Mouse (Mus musculus) urinary bladder, postnatal 14 days (tissue): ENCODE measurements around the gene Orc2.

Source experiments
- DNase-seq: peaks from one replicate; pipeline ENCODE4 v3.0.0; 2021; ENCODE audit warnings: low spot score

The Orc2 gene

DNA sequence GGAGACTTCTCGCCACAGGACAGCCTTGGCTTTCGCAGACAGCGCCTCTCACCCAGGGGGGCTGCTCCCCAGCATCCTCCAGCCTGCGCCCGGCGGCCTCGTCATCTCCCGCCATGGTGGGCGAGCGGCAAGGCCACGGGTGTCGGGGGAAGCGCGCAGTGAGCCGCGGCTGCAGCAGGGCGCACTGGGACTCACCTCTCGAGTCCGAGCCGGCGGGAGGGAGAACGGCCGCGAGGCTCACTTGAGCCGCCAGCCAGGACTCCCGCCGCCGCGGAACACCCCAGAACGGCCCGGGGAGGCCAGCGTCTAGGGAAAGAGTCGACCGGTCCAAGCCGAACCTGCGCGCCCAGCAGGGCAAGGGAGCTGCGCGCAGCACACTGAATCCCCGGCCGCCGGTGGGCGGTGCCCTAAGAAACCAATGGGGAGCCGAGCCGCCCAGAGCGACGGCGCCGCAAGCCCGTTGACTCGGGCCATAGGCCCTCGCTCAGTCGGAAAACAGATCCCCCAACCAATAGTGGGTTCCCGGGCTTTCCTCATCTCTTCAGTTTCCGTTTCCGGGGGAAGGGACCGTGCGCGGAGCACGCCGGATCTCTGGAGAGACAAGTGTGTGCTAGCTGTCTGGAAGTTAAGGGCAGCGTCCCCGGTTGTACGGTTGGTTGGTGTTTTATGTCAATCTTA lies at the start of gene Orc2:
Gene Orc2, minus strand, starts transcription at position 533 of the 678 bp plus-strand sequence.
- peak; percentile 91 for DNase-seq

DNA sequence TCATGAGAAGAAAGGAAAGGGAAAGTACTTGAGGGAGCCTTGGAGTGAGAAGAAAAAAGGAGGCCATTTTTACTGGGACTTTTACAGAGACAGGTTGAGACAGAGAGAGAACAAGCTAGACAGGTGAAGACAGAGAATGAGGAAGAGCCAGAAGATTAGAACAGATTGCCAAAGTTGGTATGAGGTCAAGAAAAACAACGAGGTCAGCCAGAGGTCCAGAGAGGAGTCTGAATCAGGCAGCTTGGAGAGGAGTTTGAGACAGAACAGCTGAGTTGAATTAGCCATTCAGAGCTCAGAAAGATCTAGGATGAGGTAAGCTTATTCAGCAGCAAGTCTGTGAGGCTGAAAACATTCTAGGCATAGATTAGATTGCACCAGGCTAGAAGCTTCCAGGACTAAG lies 36.5 kb upstream of the Orc2 start:
- no peak for DNase-seq

DNA sequence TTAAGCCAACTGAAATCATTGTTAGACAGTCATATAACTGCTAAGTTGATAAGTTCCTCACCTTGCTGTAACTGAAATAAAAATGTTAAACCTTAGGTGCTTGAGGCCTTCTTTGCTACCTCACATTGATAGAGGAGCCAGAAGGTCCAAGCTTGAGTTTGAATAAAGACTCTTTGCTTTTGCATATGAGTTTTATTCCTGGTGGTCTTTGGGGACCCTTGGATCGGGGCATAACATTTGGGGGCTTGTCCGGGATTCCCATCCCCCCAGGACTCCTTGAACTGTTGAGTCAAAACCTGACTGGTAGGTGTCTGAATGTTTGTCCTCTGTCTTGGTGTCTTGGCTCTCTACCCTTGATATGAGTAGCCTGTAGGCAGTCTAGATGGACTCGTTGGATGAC lies 2.3 kb upstream of the Orc2 start:
- no peak for DNase-seq

DNA sequence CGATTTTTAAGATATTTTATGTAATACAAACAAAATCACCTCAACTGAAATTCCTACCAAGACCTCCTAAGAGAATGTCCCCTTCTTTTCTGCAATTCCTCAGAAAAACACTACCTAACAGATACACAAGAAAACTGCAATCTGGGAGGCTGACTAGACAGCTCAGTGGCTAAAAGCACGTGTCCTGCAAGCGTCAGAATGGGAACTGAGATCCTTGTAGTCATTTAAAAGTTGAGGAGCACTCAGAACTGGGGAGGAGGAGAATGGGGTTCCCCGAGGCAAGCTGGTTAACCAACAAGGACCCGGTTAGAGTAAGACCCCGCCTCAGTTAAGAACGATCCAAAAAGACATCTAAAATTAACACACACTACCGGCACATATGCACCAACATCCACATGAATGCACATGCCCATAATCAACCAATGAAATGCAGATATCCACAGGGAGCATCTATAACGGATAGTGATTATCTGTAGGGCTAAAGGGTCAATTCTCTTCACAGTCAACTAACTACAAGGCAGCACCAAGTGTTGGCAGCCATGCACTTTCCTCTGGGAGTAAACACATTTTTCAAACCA lies 1.0 kb downstream of the Orc2 start:
- no peak for DNase-seq

DNA sequence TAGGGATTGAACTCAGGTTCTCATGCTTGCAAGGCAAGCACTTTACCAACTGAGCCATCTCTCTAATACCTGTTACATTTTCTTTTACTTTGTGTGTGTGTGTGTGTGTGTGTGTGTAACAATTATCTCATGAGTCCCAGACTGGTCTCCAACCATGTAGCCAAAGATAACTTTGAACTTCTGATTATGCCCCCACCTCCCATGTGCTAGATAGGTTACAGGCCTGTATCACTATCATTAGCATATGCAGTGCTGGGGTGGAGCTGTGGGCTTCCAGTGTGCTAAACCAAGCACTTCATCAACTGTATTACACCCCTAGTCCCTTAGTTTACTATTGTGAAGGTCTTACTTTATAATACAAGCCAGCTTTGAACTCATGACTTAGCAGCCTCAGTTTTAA lies 1.8 kb downstream of the Orc2 start:
- no peak for DNase-seq

DNA sequence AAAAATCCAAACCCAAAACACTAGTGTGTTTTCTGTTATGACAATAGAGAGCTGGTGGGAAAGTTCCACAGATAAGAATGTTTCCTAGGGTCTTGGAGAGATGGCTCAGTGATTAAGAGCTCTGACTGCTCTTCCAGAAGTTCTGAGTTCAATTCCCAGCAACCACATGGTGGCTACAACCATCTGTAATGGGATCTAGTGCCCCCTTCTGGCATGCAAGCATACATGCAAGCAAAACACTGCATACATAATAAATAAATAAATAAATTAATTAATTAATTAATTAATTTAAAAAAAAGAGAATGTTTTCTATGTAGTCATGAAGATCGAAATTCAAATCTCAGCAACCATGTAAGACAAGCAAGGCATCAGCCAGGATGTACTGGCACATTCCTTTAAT lies 6.2 kb downstream of the Orc2 start:
- no peak for DNase-seq

DNA sequence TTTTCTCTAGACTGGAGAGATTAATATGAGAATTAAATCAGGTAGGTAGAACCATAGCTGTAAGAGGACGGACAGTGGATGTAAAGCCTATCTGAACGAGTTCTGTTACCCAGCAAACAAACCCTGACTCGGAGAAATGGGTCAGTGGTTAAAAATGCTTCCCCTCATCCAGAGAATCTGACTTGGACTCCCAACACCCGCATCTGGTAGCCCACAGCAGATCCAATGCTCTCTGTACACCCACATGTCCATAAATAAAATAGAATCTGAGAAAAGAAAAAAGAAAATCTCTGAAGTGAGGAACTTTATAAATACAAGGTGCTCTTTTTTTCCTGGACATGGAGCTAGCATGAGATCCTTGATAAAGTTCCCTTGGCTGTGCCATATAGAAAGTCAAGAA lies 7.2 kb downstream of the Orc2 start:
- no peak for DNase-seq

DNA sequence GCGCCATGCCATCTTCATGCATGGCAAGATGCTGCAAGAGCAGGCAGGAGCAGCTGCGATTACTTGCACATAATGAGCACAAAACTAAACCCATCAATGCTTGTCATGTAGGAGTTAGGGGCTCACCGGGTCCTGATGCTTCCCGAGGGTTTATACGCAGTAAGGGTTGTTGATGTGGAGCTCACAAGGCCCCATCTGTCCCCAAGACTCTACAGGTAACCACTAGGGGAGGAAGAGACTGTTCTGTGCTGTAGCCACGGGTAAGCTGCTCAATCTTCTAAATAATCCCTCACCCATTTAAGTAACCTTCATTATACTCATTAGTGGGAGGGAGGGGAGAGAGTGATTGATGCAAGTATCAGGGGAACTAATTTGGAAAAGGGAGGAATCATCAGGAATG lies 9.3 kb downstream of the Orc2 start:
- no peak for DNase-seq

DNA sequence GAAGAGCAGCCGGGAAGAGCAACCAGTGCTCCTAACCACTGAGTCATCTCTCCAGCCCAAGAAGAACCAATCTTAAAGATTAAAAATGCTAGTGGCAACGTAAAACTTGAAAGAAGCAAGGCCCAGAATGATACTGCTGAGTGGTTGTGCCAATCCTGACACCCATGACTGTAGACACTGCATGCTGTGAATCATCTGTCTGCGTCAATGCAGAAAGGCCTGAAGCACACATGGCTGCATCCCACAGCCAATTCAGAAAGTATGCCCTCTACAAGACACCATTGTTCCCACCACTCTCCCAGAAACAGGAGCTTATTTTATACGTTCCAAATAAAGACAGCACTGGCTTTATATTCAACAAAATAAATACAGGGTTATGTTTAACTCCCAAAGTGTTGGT lies 22.3 kb downstream of the Orc2 start:
- DNase-seq, result no peak

DNA sequence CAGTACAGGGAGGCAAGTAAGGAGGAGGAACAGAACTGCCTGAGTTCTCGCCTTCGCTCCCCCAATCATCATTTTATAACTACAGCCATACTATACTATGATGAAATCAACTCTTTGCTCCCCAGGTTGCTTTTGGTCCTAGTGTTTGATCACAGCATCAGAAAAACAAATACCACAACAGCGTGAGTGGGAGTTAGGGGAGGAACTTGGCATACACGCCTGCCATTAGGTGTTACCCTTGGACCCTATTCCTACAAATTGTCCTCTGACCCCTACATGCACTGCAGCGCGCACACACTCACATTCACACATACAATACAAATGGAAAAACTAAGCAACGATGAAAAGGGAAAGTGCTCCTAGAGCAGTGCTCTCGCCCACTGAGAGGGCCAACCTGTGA lies 29.2 kb downstream of the Orc2 start:
- no peak for DNase-seq

DNA sequence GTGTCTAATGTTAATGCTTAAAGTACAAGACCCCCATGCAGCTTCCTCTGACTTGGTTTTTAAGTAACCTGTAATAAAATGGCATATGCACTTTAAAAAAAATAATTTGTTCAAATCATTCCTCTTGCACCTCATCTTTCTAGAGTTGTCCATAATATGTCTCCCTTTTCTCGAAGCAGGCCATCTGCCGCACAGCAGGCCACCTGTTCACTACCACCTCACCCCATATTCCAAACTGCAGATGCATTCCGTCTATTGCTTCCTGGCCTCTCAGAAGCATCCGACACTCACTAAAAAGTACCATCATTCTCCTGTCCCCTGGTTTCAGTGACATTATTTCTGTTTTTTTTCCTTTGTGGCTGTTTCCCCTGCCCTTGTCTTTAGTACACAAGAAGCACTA lies 39.3 kb downstream of the Orc2 start:
- DNase-seq, result no peak

DNA sequence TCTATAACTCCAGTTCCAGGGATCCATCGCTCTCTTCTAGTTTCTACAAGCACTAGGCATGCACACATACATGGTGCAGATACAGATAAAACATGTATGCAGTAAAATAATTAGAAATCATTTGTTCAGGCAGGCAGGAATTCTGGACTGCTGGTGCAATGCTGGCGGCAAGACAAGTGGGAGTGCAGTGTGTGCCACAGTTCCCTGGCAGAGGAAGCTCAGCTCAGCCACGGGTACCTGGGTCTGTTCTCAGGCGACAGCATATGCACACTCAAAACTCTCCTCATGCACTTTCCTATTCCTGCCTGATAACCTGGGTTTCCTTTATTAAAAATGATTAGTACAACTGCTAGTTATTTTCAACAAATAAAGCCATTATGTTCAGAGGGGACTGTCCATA lies 39.9 kb downstream of the Orc2 start:
- DNase-seq, result no peak

DNA sequence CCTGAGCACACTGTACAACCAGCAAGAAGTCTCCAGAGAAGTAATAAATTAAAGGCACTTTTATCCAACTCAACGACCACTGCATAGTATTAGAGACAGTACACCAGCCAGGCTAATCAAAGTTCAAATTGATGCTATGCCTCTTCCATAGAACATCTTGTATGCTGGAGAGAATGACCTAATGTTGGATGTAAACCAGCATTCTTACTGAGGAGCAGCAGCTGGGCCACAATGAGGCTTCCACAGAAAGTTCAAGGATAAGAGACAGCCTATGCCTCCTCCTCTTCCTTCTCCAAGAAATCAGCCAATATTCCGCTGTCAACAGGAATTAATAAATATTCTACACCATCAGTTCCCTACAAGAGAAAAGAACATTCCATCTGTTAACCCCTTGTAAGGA lies 41.0 kb downstream of the Orc2 start:
- DNase-seq, result no peak

DNA sequence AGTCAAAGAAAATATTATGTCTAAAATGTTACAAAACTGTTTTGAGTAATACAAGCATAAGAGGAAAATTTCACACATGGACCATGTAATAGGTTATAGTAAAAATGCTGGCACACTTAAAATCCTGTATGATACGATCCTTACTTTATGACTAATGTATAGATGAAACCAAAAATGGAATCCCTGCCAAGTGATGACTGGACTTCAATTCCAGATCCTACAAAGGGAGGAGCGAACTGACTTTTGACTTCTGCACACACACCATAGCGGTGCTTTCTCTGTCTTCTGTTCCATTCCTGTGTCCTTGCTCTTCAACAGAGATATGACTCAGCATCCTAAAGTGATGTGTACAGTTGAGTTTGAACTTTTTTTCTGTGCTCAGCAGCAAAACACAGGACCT lies 44.3 kb downstream of the Orc2 start:
- DNase-seq, result no peak

DNA sequence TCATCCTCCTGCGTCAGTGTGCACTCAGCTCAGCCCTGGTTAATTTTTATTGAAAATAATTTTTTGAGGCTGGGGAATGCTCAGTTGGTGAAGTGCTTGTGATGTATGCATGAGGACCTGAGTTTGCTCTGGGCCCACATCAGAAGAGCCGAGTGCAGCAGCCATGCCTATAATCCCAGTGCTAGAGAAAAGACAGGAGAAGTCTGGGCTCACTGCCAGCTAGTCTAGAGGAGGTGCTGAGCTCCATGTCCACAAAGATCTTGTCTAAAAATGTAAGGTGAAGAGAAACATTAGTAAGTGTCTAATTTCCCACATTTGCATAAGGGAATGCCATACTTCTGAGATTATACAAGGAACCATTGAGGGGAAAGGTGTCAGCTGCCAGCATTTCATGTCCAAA lies 46.0 kb downstream of the Orc2 start:
- no peak for DNase-seq

DNA sequence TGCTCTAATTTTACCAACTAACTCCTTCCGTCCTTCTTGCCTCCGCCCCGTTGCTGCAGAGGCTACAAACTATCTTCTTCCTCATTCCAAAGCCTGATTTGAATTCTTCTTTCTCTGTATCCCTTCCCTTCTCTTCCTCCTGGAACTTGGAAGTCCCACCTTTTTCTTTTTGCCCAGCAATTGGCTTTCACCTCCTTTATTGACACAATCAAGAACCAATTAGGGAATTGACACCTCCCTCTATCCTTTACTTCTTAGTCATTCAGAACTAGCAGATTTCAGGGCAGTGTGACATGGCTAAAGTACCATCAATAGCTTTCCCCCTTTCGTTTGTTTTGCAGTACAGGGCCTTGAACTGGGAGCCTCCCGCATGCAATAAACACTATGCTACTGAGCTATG lies 46.7 kb downstream of the Orc2 start:
- DNase-seq, result no peak

DNA sequence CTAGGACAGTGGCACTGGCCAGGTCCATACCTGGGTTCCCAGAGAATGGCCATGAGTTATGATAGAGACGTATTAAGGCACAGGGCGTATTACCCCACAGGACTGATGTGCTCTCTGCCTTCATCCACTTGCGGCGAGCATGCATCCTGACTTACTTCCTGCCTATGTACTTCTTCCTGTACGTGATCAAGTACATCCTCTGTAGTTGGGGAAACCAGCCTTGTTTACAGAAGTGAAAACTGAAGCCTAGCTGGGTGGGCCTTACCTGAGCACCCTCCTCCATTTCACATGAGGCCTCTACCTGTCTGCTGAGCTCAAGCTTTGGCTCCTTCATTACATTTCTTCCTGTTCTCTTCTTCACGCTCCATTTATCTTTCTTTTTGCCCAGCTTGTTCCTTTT lies 50.6 kb downstream of the Orc2 start:
- no peak for DNase-seq

DNA sequence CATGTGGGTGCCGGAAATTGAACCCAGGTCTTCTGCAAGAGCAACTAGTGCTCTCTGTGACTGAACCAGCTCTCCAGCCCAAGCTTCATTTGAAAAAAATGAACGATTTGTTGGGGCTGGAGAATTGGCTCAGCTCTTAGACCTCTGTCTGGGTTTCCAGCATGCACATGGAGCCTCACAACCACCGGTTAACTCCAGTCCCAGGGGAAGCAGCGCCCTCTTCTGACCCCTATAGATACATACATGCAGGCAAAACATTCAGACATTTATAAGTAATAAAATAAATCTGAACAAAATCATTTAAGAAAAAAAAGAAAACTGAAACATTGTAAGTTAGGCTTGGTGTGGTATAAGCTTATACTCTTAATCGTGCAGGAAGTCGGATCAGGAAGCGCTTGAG lies 56.5 kb downstream of the Orc2 start:
- DNase-seq, result no peak

DNA sequence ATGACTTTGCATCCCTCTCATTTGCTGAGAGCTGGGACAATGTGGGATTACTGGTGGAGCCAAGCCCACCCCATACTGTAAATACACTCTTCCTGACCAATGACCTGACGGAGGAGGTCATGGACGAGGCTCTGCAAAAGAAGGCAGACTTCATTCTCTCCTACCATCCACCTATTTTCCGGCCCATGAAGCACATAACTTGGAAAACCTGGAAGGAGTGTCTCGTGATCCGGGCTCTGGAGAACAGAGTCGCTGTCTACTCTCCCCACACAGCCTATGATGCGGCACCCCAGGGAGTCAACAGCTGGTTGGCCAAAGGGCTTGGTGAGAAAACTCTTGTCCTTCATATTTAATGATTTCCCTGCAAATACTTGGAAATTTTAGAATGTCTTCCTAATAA lies 57.1 kb downstream of the Orc2 start:
- no peak for DNase-seq

DNA sequence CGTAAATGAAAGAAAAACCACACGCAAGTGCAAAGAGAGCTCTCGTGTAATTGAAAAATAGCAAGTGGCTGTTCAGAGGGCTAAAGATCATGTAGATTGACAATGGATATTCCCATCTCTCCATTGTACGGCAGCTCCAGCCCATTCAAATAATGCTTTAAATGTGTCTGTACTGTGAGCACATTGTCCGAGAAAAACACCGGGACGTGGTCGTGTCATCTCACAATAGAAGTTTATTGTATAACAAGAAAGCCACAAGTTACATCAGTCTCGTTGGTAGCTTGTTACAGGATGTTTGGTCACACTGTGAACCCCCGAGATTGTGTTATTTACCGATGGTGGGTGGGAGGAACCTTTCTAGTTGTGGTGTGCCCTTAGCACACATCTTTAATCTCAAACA lies 59.0 kb downstream of the Orc2 start:
- DNase-seq, result no peak

DNA sequence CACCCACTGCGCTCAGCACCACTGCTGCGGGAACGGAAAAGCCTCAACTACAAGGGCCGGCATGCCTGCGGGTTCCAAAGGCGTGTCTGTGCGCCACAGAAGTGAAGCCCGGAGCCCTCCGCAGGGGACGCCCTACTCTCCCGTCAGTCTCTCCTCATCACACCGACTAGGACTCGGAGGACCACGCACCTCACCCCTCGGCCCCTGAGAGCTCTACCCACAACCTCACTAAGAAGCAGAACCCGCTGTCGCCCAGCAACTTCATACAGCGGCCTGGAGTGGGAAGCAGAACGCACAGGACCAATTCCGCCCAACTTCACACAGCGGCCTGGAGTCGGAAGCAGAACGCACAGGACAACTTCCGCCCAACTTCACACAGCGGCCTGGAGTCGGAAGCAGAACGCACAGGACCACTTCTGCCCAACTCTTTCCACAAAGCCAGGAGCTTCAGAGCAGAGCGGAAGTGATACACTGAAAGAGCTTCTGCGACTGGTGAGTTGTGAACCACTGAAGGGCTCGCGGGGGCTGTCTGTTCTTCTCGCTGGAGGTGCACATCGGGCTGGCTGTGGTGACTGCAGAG lies 59.7 kb downstream of the Orc2 start, which contains the start of the genes Nif3l1 and Ppil3:
Gene Nif3l1, plus strand, starts transcription at position 9 of the 580 bp plus-strand sequence.
Gene Ppil3, minus strand, starts transcription at position 344 of the 580 bp plus-strand sequence.
- peak; percentile 84 for DNase-seq

DNA sequence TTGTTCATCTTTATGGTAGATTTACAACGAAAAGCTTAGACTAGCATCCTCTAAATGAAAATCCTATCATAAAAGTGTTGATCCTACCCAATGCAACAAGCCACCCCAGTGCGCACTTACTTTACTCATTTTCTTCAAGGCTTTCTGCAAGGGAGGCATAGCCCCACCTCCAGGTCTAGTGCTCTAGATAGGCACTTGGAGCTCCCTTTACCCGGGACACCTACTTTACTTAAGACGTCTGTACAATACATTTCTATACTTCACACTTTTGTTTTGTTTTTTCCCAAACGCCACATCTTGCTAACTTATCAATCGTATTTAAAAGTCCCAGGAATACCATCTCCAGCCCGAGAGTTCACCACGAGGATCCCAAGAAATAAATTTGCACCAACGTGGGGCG lies 60.2 kb downstream of the Orc2 start:
- DNase-seq, result no peak

DNA sequence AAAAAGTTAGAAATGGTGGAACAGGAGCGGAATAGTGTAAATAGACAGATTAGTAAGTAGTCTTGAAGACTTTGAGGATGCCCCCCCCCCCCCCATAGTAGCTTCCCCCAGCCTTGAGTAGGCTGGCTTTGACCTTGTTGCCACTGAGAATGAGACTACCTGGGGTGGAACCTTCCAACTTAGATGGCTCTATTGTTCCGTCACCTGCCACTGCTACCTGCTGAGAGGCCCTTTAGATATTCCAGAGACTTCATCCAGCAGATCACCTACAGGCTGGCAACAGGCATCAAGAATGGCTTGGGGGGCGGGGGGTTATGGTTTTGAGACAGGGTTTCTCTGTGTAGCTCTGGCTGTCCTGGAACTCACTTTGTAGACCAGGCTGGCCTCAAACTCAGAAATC lies 80.4 kb downstream of the Orc2 start:
- no peak for DNase-seq
